11 mouse cellular contexts compared by ENCODE assay signal in genomic region chr2:106821883-106822282, GRCm38 (mm10).
DNase-seq lines count a peak whose midpoint lies in the region; ATAC-seq lines count a peak whose summit lies in the region.
"Had no signal": no experiment of that assay in that cellular context is flagged by ENCODE, and none has a peak within 500 bp of the region (broad histone marks: within the 10 kb centered on the region; RNA-seq: fewer than 3 reads in every experiment).

No protein-coding gene starts in this region.

- 32% methylated on average over 6 of the region's 6 CpGs for WGBS in kidney, embryonic 16.5 days
- WGBS in neural tube, embryonic 11.5 days = 29% methylated on average over 6 of the region's 6 CpGs
- WGBS in neural tube, embryonic 14.5 days = 16% methylated on average over 6 of the region's 6 CpGs

- ATAC-seq in kidney, embryonic 16.5 days (ENCODE audit: low FRiP score, low TSS enrichment) = peak; percentile 33; the same call in 1 of the 2 replicates
- peak; percentile 5 for ATAC-seq in neural tube, embryonic 11.5 days (ENCODE audit: insufficient read depth, low FRiP score, low TSS enrichment)
- no peak for ATAC-seq in neural tube, embryonic 14.5 days (ENCODE audit: low read depth)

- no peaks in the 10 kb centered on the region for H3K36me3 ChIP-seq in kidney, embryonic 16.5 days (ENCODE audit: insufficient read depth, low read length)
- H3K36me3 ChIP-seq in neural tube, embryonic 11.5 days (ENCODE audit: control insufficient read depth, insufficient read depth, low read length) = no peaks in the 10 kb centered on the region
- no peaks in the 10 kb centered on the region for H3K36me3 ChIP-seq in neural tube, embryonic 14.5 days (ENCODE audit: control insufficient read depth, insufficient read depth, low read length)
- H3K36me3 ChIP-seq: heart, embryonic 15.5 days; limb, embryonic 15.5 days had no signal

- H3K9ac ChIP-seq in kidney, embryonic 16.5 days (replicated peaks; ENCODE audit: low read length) = no peak overlapping the region
- no peak overlapping the region for H3K9ac ChIP-seq in neural tube, embryonic 11.5 days (ENCODE audit: low read length)
- H3K9ac ChIP-seq in neural tube, embryonic 14.5 days (replicated peaks; ENCODE audit: low read depth, low read length) = no peak overlapping the region
- H3K9ac ChIP-seq: heart, embryonic 15.5 days; limb, embryonic 15.5 days had no signal

- H3K9me3 ChIP-seq in kidney, embryonic 16.5 days (ENCODE audit: low read length) = no peaks in the 10 kb centered on the region
- H3K9me3 ChIP-seq in neural tube, embryonic 11.5 days (ENCODE audit: control insufficient read depth, low read length) = no peaks in the 10 kb centered on the region
- no peaks in the 10 kb centered on the region for H3K9me3 ChIP-seq in neural tube, embryonic 14.5 days (ENCODE audit: control insufficient read depth, low read length)
- H3K9me3 ChIP-seq: heart, embryonic 15.5 days; limb, embryonic 15.5 days had no signal

- no peak overlapping the region for H3K4me3 ChIP-seq in kidney, embryonic 16.5 days (ENCODE audit: low read length)
- H3K4me3 ChIP-seq in neural tube, embryonic 11.5 days (ENCODE audit: low read depth, low read length) = no peak overlapping the region
- H3K4me3 ChIP-seq in neural tube, embryonic 14.5 days (ENCODE audit: low read depth, low read length) = no peak overlapping the region
- H3K4me3 ChIP-seq: heart, embryonic 15.5 days; limb, embryonic 15.5 days had no signal

- H3K27ac ChIP-seq in kidney, embryonic 16.5 days (ENCODE audit: low read length) = peak overlapping the region; percentile 22; the same call in 1 of the 2 replicates
- H3K27ac ChIP-seq in neural tube, embryonic 11.5 days (ENCODE audit: low read depth, low read length) = peak overlapping the region; percentile 67; the same call in 1 of the 2 replicates
- peak overlapping the region; percentile 1; the same call in 1 of the 2 replicates for H3K27ac ChIP-seq in neural tube, embryonic 14.5 days (ENCODE audit: low read depth, low read length)
- H3K27ac ChIP-seq: heart, embryonic 15.5 days; limb, embryonic 15.5 days had no signal

- no peak overlapping the region for H3K4me2 ChIP-seq in kidney, embryonic 16.5 days (replicated peaks; ENCODE audit: low read depth, low read length)
- H3K4me2 ChIP-seq in neural tube, embryonic 11.5 days (ENCODE audit: low read depth) = 0 out of 2 replicates have a peak overlapping the region, but pooled peaks have one; percentile 4
- no peak overlapping the region for H3K4me2 ChIP-seq in neural tube, embryonic 14.5 days (ENCODE audit: low read depth, low read length)
- H3K4me2 ChIP-seq: heart, embryonic 15.5 days; limb, embryonic 15.5 days had no signal

- DNase-seq in kidney, postnatal 14 days = no peak
- DNase-seq in neural tube, embryonic 11.5 days (ENCODE audit: low spot score) = no peak
- DNase-seq in neural tube, embryonic 10.5 days (ENCODE audit: extremely low spot score, low spot score) = no peak
- peak; percentile 42 for DNase-seq in gonadal fat pad, adult 2 months (ENCODE audit: low read depth)
- no peak for DNase-seq in right cerebral cortex, adult 18-20 months
- DNase-seq in thymus, postnatal 36 days = no peak
- DNase-seq: gastrocnemius, postnatal 36 days had no signal

- no peaks in the 10 kb centered on the region for H3K27me3 ChIP-seq in kidney, embryonic 16.5 days (ENCODE audit: insufficient read depth, low read length)
- no peaks in the 10 kb centered on the region for H3K27me3 ChIP-seq in neural tube, embryonic 11.5 days (ENCODE audit: control insufficient read depth, insufficient read depth, low read length)
- no peaks in the 10 kb centered on the region for H3K27me3 ChIP-seq in neural tube, embryonic 14.5 days (ENCODE audit: control insufficient read depth, insufficient read depth, low read length)
- H3K27me3 ChIP-seq: heart, embryonic 15.5 days; limb, embryonic 15.5 days had no signal

- peaks cover 23% of the 10 kb centered on the region for H3K4me1 ChIP-seq in kidney, embryonic 16.5 days (ENCODE audit: insufficient read depth, low read length)
- peaks cover 16% of the 10 kb centered on the region for H3K4me1 ChIP-seq in neural tube, embryonic 11.5 days (ENCODE audit: control insufficient read depth, insufficient read depth, low read length)
- H3K4me1 ChIP-seq in neural tube, embryonic 14.5 days (ENCODE audit: control insufficient read depth, insufficient read depth, low read length) = peaks cover 20% of the 10 kb centered on the region
- H3K4me1 ChIP-seq: heart, embryonic 15.5 days had no signal

Comparison
In these comparisons a context has a peak if more than half of its experiments do, and no peak if none do; other contexts are left out.
1. H3K27ac ChIP-seq: peak in every context shown above with its lines; median percentile 67 in neural tube, embryonic 11.5 days; 22 in kidney, embryonic 16.5 days; 1 in neural tube, embryonic 14.5 days.